Mouse (Mus musculus): ENCODE measurements around the gene Gm6588. TPM values are rescaled to one million over a fixed set of nuclear protein-coding genes. Genes with fewer than 3 reads are reported as not detected.

Gm6588 gene
- polyA plus RNA-seq, 1 experiment from 2014 or later, result 0.08 TPM

DNA sequence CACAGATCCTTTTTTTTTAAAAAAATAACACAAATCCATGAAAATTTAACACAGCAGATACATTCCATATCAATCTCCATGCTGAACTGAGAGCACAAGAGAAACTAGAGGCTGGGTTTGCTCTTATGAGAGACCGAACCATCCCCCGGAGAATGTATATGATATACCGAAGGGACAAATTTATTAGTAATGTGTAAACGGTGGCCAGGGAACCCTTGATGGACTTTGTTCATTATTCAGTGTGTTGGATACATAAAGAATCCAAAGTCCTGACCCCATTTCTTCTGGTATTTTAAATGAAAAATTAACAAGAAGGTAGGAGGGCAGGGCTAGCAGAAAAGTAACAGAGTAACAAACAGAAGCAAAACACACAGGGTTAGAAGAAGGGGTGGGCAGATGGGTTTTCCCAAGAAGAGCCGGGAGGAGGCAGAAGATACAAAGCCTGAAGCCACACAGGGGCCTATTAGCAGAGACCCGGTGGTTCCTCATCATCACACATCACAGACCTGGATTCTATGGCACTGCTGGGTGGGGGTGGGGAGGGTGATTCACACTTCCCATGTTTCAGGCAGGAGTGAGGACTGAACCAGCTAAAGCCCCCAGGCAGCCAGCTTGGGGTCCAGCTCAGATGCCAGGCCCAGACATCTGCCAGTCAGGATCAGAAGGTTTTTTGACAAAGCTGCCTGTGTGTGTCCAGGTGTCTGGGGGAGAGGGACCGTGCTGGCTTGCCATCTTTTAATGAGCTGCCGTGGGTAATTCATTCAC, 50.9 kb downstream of the Gm6588 start:
- H3K27me3 ChIP-seq, result no peaks in the 10 kb centered on the region
- WGBS, result 46% methylated on average over 8 of the region's 8 CpGs

More for the DNA sequence above, 50.9 kb downstream of the Gm6588 start:
- Histone ChIP-seq H3K9me3 (no peaks in the 10 kb centered on the region), H3K27ac (no peak overlapping the region), H3K36me3 (no peaks in the 10 kb centered on the region), H3K4me3 (no peak overlapping the region), H3K4me1 (0 out of 2 replicates have a peak, but pooled peaks cover 2% of the 10 kb centered on the region), H3K4me2 (no peak overlapping the region), H3K9ac (no peak overlapping the region)
- ATAC-seq (ENCODE audit: insufficient number of reproducible peaks, low FRiP score, low TSS enrichment, low read depth), result no peak

Other genes with a start within 250 kb of the Gm6588 start
- gene Cryba4, start 196.9 kb upstream of the Gm6588 start, polyA plus RNA-seq (2015; fragmentation: Nextera tagmentation; extraction: Ambion mirVana), result 1.5 and 1.6 TPM in 2 replicates
- 2.6 and 3.6 TPM in 2 replicates for gene Crybb1, start 193.6 kb upstream of the Gm6588 start, polyA plus RNA-seq (2015; fragmentation: Nextera tagmentation; extraction: Ambion mirVana)
- gene Tpst2, start 172.7 kb upstream of the Gm6588 start, polyA plus RNA-seq (2015; fragmentation: Nextera tagmentation; extraction: Ambion mirVana), result 51.2 and 54.7 TPM in 2 replicates
- 28.3 and 28.7 TPM in 2 replicates for gene Tfip11, start 123.1 kb upstream of the Gm6588 start, polyA plus RNA-seq (2015; fragmentation: Nextera tagmentation; extraction: Ambion mirVana)
- gene Srrd, start 106.4 kb upstream of the Gm6588 start, polyA plus RNA-seq (2015; fragmentation: Nextera tagmentation; extraction: Ambion mirVana), result 32.6 and 37.8 TPM in 2 replicates
- 32.5 and 34.8 TPM in 2 replicates for gene Hps4, start 106.3 kb upstream of the Gm6588 start, polyA plus RNA-seq (2015; fragmentation: Nextera tagmentation; extraction: Ambion mirVana)
- gene Gm6583, start 93.4 kb upstream of the Gm6588 start, polyA plus RNA-seq (2015; fragmentation: Nextera tagmentation; extraction: Ambion mirVana), result 0.20 and 0.33 TPM in 2 replicates
- 13.0 and 18.5 TPM in 2 replicates for gene Asphd2, start 54.6 kb upstream of the Gm6588 start, polyA plus RNA-seq (2015; fragmentation: Nextera tagmentation; extraction: Ambion mirVana)
- 0.97 and 1.4 TPM in 2 replicates for gene Sez6l, start 127.8 kb downstream of the Gm6588 start, polyA plus RNA-seq (2015; fragmentation: Nextera tagmentation; extraction: Ambion mirVana)

All from limb, embryonic 15.5 days (tissue).